Mouse (Mus musculus) liver, embryonic 14.5 days (tissue): ENCODE data around the gene Fermt2.

ENCODE experiments used
- CTCF ChIP-seq: IDR thresholded peaks from 2 replicates; pipeline ENCODE4 v1.5.1; 2016; ENCODE audit warnings: antibody characterized with exemption, low read depth, control low read depth
- EP300 ChIP-seq: IDR thresholded peaks from 2 replicates; pipeline ENCODE4 v1.6.1; 2016; ENCODE audit warnings: antibody characterized with exemption, low read depth

- no peak for TF ChIP-seq CTCF
- no peak for TF ChIP-seq EP300
Observed at GRCm38 (mm10) chr14:45464036-45465035, 65.6 kb downstream of the Fermt2 start.
